Mouse (Mus musculus) stomach, postnatal 0 days (tissue): ENCODE data around the gene H13.

Experiments
- CTCF ChIP-seq: IDR thresholded peaks from 2 replicates; pipeline ENCODE4 v1.5.1; 2016; ENCODE audit warnings: antibody characterized with exemption, low read depth, mild to moderate bottlenecking, moderate library complexity
- EP300 ChIP-seq: optimal IDR thresholded peaks from 2 replicates; pipeline ENCODE3; 2016; ENCODE audit warnings: antibody characterized with exemption

DNA sequence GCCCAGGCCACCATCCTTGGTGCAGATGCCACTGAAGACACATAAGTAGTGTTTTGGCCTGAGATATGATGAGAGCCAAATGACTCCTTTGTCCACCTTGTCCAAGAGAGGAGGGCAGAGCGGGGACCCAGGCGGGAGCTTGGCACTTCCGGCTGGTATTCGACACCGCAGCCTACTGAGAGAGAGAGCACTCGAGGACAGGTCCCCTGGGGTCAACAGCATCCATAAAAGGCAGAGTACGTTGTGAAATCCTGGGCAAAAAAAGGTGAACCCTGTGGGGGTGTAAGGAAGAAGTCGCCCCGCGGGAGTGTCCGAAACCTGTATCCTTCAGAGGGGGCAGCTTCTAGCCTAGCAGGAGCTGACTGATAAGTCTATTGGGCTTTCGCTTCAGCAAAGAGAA, 2.9 kb downstream of the H13 start:
- no peak for TF ChIP-seq CTCF
- no peak for TF ChIP-seq EP300
